Mouse (Mus musculus) CH12.LX (cell line): ENCODE results near the gene Hip1. TPM values are rescaled to one million over a fixed set of nuclear protein-coding genes. Genes with fewer than 3 reads are reported as not detected.

Experiments
- DNase-seq: peaks from one replicate; pipeline ENCODE4 v3.0.0-alpha.2; 2013; ENCODE audit errors: extremely low read depth
- H3K27ac ChIP-seq: 2 replicates; pipeline ENCODE4 v1.5.1; 2012; ENCODE audit warnings: low read depth, mild to moderate bottlenecking, control low read depth, moderate library complexity; ENCODE audit not compliant: insufficient read depth
- H3K27me3 ChIP-seq: replicated peaks from 2 replicates; pipeline ENCODE3; 2012; ENCODE audit warnings: inconsistent platforms
- H3K36me3 ChIP-seq, 2 experiments: replicated peaks in 1 of 2; 2 replicates each; pipeline versions ENCODE3 to v1.6.1; 2012; ENCODE audit warnings: inconsistent platforms in 1 of 2, low read length in 1 of 2, mild to moderate bottlenecking in 1 of 2, mixed read lengths in 1 of 2, moderate library complexity in 1 of 2; ENCODE audit not compliant: control insufficient read depth in 1 of 2, insufficient read depth in 1 of 2
- H3K4me1 ChIP-seq, 2 experiments: 2 replicates each; pipeline ENCODE4 v1.6.1; 2012; ENCODE audit warnings: inconsistent platforms in 1 of 2, moderate library complexity in 1 of 2; ENCODE audit not compliant: insufficient read depth in 2 of 2, control insufficient read depth in 1 of 2
- H3K4me2 ChIP-seq: 2 replicates; pipeline ENCODE4 v1.6.1; 2012; ENCODE audit warnings: low read depth, mild to moderate bottlenecking, control low read depth; ENCODE audit not compliant: poor library complexity, insufficient read depth, severe bottlenecking
- H3K4me3 ChIP-seq, 3 experiments: fragments of 150-350 bp in 1 of 3; sonication (generic) in 1 of 3; replicated peaks in 1 of 3; 2 replicates each; pipeline versions ENCODE3 to v1.5.1; 2011 to 2012; ENCODE audit warnings: low read depth in 2 of 3, low read length in 2 of 3, mild to moderate bottlenecking in 2 of 3, moderate library complexity in 2 of 3, control low read depth in 1 of 3, improper control_type of control experiment in 1 of 3, inconsistent platforms in 1 of 3, mixed read lengths in 1 of 3; ENCODE audit not compliant: poor library complexity in 1 of 3
- H3K79me2 ChIP-seq: replicated peaks from 2 replicates; pipeline ENCODE4 v1.6.1; 2012; ENCODE audit warnings: mild to moderate bottlenecking, moderate library complexity; ENCODE audit not compliant: control insufficient read depth, poor library complexity, insufficient read depth, severe bottlenecking; ENCODE audit errors: extremely low read depth
- H3K9ac ChIP-seq: 2 replicates; pipeline ENCODE4 v1.6.1; 2012; ENCODE audit warnings: low read depth, mild to moderate bottlenecking, control low read depth, moderate library complexity; ENCODE audit not compliant: insufficient read depth
- H3K9me3 ChIP-seq: replicated peaks from 2 replicates; pipeline ENCODE3; 2012; ENCODE audit warnings: low read length, inconsistent platforms, mixed read lengths
- BHLHE40 ChIP-seq: IDR thresholded peaks from 2 replicates; pipeline ENCODE4 v1.6.1; 2011; ENCODE audit warnings: mild to moderate bottlenecking, low read depth, low read length, improper control_type of control experiment
- CHD2 ChIP-seq: IDR thresholded peaks from 2 replicates; pipeline ENCODE4 v1.6.1; 2011; ENCODE audit warnings: low read length, improper control_type of control experiment
- CTCF ChIP-seq, 2 experiments: IDR thresholded peaks in 1 of 2; conservative IDR thresholded peaks in 1 of 2; 2 replicates each; pipeline ENCODE4 v1.5.1; 2011 to 2012; ENCODE audit warnings: low read depth in 2 of 2, low read length in 2 of 2, improper control_type of control experiment in 1 of 2, inconsistent platforms in 1 of 2, mild to moderate bottlenecking in 1 of 2, moderate library complexity in 1 of 2
- E2F4 ChIP-seq: IDR thresholded peaks from 2 replicates; pipeline ENCODE4 v1.6.1; 2011; ENCODE audit warnings: low read depth, low read length, improper control_type of control experiment; ENCODE audit not compliant: insufficient replicate concordance
- EP300 ChIP-seq: IDR thresholded peaks from 2 replicates; pipeline ENCODE4 v1.6.1; 2011; ENCODE audit warnings: low read length, improper control_type of control experiment
- ETS1 ChIP-seq: conservative IDR thresholded peaks from 2 replicates; pipeline ENCODE4 v1.6.1; 2012; ENCODE audit warnings: low read depth, mild to moderate bottlenecking, inconsistent platforms, low read length, improper control_type of control experiment, moderate library complexity
- HCFC1 ChIP-seq: IDR thresholded peaks from 2 replicates; pipeline ENCODE4 v1.6.1; 2012; ENCODE audit warnings: low read depth, mild to moderate bottlenecking, inconsistent platforms, low read length, improper control_type of control experiment
- IRF4 ChIP-seq: IDR thresholded peaks from 2 replicates; pipeline ENCODE4 v1.6.1; 2014; ENCODE audit warnings: low read depth, mild to moderate bottlenecking, inconsistent platforms, low read length, improper control_type of control experiment
- JUN ChIP-seq: IDR thresholded peaks from 2 replicates; pipeline ENCODE4 v1.6.1; 2011; ENCODE audit warnings: low read depth, mild to moderate bottlenecking, low read length, improper control_type of control experiment, moderate library complexity; ENCODE audit not compliant: insufficient read depth
- JUND ChIP-seq: conservative IDR thresholded peaks from 2 replicates; pipeline ENCODE4 v1.6.1; 2011; ENCODE audit warnings: low read depth, low read length, improper control_type of control experiment
- KAT2A ChIP-seq: IDR thresholded peaks from 2 replicates; pipeline ENCODE4 v1.6.1; 2012; ENCODE audit warnings: low read length, improper control_type of control experiment, inconsistent platforms; ENCODE audit not compliant: insufficient replicate concordance
- MAFK ChIP-seq: IDR thresholded peaks from 2 replicates; pipeline ENCODE4 v1.6.1; 2011; ENCODE audit warnings: low read length, improper control_type of control experiment; ENCODE audit not compliant: insufficient replicate concordance
- MAX ChIP-seq: IDR thresholded peaks from 2 replicates; pipeline ENCODE4 v1.6.1; 2011; ENCODE audit warnings: low read length, improper control_type of control experiment
- MAZ ChIP-seq: IDR thresholded peaks from 2 replicates; pipeline ENCODE4 v1.6.1; 2012; ENCODE audit warnings: low read depth, mild to moderate bottlenecking, inconsistent platforms, low read length, improper control_type of control experiment, moderate library complexity
- MEF2A ChIP-seq: IDR thresholded peaks from 2 replicates; pipeline ENCODE4 v1.6.1; 2014; ENCODE audit warnings: low read depth, mild to moderate bottlenecking, inconsistent platforms, low read length, improper control_type of control experiment, borderline replicate concordance
- MXI1 ChIP-seq: IDR thresholded peaks from 2 replicates; pipeline ENCODE4 v1.6.1; 2011; ENCODE audit warnings: mild to moderate bottlenecking, low read depth, low read length, improper control_type of control experiment
- MYC ChIP-seq: IDR thresholded peaks from 2 replicates; pipeline ENCODE4 v1.6.1; 2011; ENCODE audit warnings: low read depth, mild to moderate bottlenecking, improper control_type of control experiment, low read length
- NELFE ChIP-seq: IDR thresholded peaks from 2 replicates; pipeline ENCODE4 v1.6.1; 2011; ENCODE audit warnings: low read depth, low read length, improper control_type of control experiment
- NRF1 ChIP-seq: IDR thresholded peaks from 2 replicates; pipeline ENCODE4 v1.6.1; 2014; ENCODE audit warnings: low read depth, mild to moderate bottlenecking, inconsistent platforms, low read length, improper control_type of control experiment, moderate library complexity
- PAX5 ChIP-seq: IDR thresholded peaks from 2 replicates; pipeline ENCODE4 v1.6.1; 2012; ENCODE audit warnings: low read length, inconsistent platforms, mixed read lengths
- POLR2A ChIP-seq: IDR thresholded peaks from 2 replicates; pipeline ENCODE4 v1.6.1; 2011; ENCODE audit warnings: low read depth, mild to moderate bottlenecking, improper control_type of control experiment, low read length
- RAD21 ChIP-seq: IDR thresholded peaks from 2 replicates; pipeline ENCODE4 v1.6.1; 2011; ENCODE audit warnings: low read depth, mild to moderate bottlenecking, low read length, improper control_type of control experiment, moderate library complexity
- RCOR1 ChIP-seq: conservative IDR thresholded peaks from 2 replicates; pipeline ENCODE4 v1.6.1; 2012; ENCODE audit warnings: low read depth, mild to moderate bottlenecking, inconsistent platforms, low read length, improper control_type of control experiment
- SMC3 ChIP-seq: IDR thresholded peaks from 2 replicates; pipeline ENCODE4 v1.6.1; 2011; ENCODE audit warnings: low read depth, low read length, improper control_type of control experiment
- TCF12 ChIP-seq: IDR thresholded peaks from 2 replicates; pipeline ENCODE4 v1.6.1; 2014; ENCODE audit warnings: low read depth, mild to moderate bottlenecking, inconsistent platforms, low read length, improper control_type of control experiment
- UBTF ChIP-seq: IDR thresholded peaks from 2 replicates; pipeline ENCODE4 v1.6.1; 2012; ENCODE audit warnings: low read depth, mild to moderate bottlenecking, inconsistent platforms, low read length, improper control_type of control experiment, moderate library complexity
- USF2 ChIP-seq: conservative IDR thresholded peaks from 2 replicates; pipeline ENCODE4 v1.6.1; 2011; ENCODE audit warnings: low read depth, low read length, improper control_type of control experiment
- ZKSCAN1 ChIP-seq: IDR thresholded peaks from 2 replicates; pipeline ENCODE4 v1.6.1; 2012; ENCODE audit warnings: low read depth, inconsistent platforms, low read length, improper control_type of control experiment, borderline replicate concordance
- ZMIZ1 ChIP-seq: IDR thresholded peaks from 2 replicates; pipeline ENCODE4 v1.6.1; 2012; ENCODE audit warnings: low read depth, mild to moderate bottlenecking, inconsistent platforms, low read length, improper control_type of control experiment
- dilution Hi-C: fragments of 300-500 bp; cut with MboI; formaldehyde crosslinking; loops from 2 replicates; pipeline ENCODE4 v1.14.3; 2020; ENCODE audit warnings: low sequenced_read_pairs; ENCODE audit not compliant: extremely low pct_unique_long_range_greater_than_20kb, extremely low pct_ligation_motif_present
- in situ Hi-C: fragments of 300-500 bp; cut with MboI; formaldehyde crosslinking; loops from 3 replicates; pipeline ENCODE4 v1.14.3; 2019; ENCODE audit warnings: low sequenced_read_pairs, low pct_ligation_motif_present, low pct_unique_long_range_greater_than_20kb, mixed read lengths
- polyA plus RNA-seq: library from polyadenylated mRNA; unstranded; fragments of >175 nt; gene quantifications from 2 replicates; pipeline ENCODE4 v1.2.1, GENCODE M21; 2012; ENCODE audit warnings: low read depth; ENCODE audit not compliant: insufficient read length
- total RNA-seq, 2 experiments: library from RNA; depleted of rRNA; stranded (reverse); fragments of 300-350 nt in 1 of 2; fragments of >200 nt in 1 of 2; gene quantifications; 2 replicates each; pipeline ENCODE4 v1.2.3; 2012 to 2014

Hip1 gene
- total and polyA plus RNA-seq, 3 experiments = 2.2 to 6.4 (median 3.4) TPM

GRCm38 (mm10) chr5:135589996-135590784 lies 45.3 kb upstream of the Hip1 start:
- Histone ChIP-seq H3K4me2 (no peak overlapping the region), H3K4me3 (no peak overlapping the region), H3K9me3 (peaks cover 16% of the 10 kb centered on the region), H3K27ac (no peak overlapping the region), H3K9ac (no peak overlapping the region), H3K36me3 (no peaks in the 10 kb centered on the region), H3K27me3 (no peaks in the 10 kb centered on the region), H3K79me2 (no peaks in the 10 kb centered on the region), H3K4me1 (no peaks in the 10 kb centered on the region)
- TF ChIP-seq USF2 = no peak
- no peak for TF ChIP-seq HCFC1
- TF ChIP-seq MYC = no peak
- no peak for TF ChIP-seq IRF4
- no peak for TF ChIP-seq JUND
- TF ChIP-seq CHD2 = no peak
- TF ChIP-seq MAZ = no peak
- no peak for TF ChIP-seq RAD21
- no peak for TF ChIP-seq BHLHE40
- TF ChIP-seq UBTF = no peak
- no peak for TF ChIP-seq E2F4
- no peak for TF ChIP-seq NELFE
- no peak for TF ChIP-seq ZMIZ1
- TF ChIP-seq KAT2A = no peak
- no peak for TF ChIP-seq EP300
- TF ChIP-seq CTCF (conservative IDR thresholded peaks at IDR 0.05 in 1 of 2, IDR thresholded peaks at IDR 0.05 in 1 of 2; ENCODE audit: low read depth in 2 of 2, low read length in 2 of 2) = no peak
- TF ChIP-seq MAX = no peak
- no peak for TF ChIP-seq ETS1
- in situ Hi-C loops = no loop called here
- dilution Hi-C loops = no loop called here
- DNase-seq = no peak

- Histone ChIP-seq H3K27me3 (no peaks in the 10 kb centered on the region), H3K4me3 (no peak overlapping the region), H3K36me3 (no peaks in the 10 kb centered on the region), H3K9me3 (peaks cover 16% of the 10 kb centered on the region), H3K9ac (no peak overlapping the region), H3K4me2 (no peak overlapping the region), H3K79me2 (no peaks in the 10 kb centered on the region), H3K4me1 (no peaks in the 10 kb centered on the region), H3K27ac (no peak overlapping the region)
- no peak for DNase-seq
- no peak for TF ChIP-seq ZMIZ1
- no peak for TF ChIP-seq JUN
- no peak for TF ChIP-seq NRF1
- TF ChIP-seq POLR2A = no peak
- TF ChIP-seq RCOR1 = no peak
- no peak for TF ChIP-seq MAFK
- no peak for TF ChIP-seq ZKSCAN1
- no peak for TF ChIP-seq MXI1
- no peak for TF ChIP-seq MEF2A
- TF ChIP-seq SMC3 = no peak
- no peak for TF ChIP-seq MAX
- TF ChIP-seq TCF12 = no peak
- no peak for TF ChIP-seq PAX5
- no peak for TF ChIP-seq HCFC1
- dilution Hi-C loops (no loop called here), in situ Hi-C loops (no loop called here)
These were observed 42.8 kb upstream of the Hip1 start for GRCm38 (mm10) chr5:135587764-135588163.
